Mouse (Mus musculus): ENCODE measurements around the gene Apeh.

GRCm38 (mm10) chr9:108125731-108126130 is 31.3 kb upstream of the Apeh start:
- no peak for TF ChIP-seq ZC3H11A (IDR thresholded peaks at IDR 0.05; ENCODE audit: low read depth, low read length)
- TF ChIP-seq POLR2A (IDR thresholded peaks at IDR 0.05; ENCODE audit: control insufficient read depth in 1 of 2, insufficient read depth in 1 of 2, low read depth in 1 of 2, low read length in 2 of 2, poor library complexity in 1 of 2): no peak
- TF ChIP-seq CTCF (IDR thresholded peaks at IDR 0.05 in 2 of 3, conservative IDR thresholded peaks at IDR 0.05 in 1 of 3; ENCODE audit: control insufficient read depth in 1 of 3, insufficient read depth in 1 of 3, low read depth in 2 of 3, low read length in 3 of 3, poor library complexity in 1 of 3, severe bottlenecking in 1 of 3): no peak
- no peak for TF ChIP-seq MAFK (IDR thresholded peaks at IDR 0.05; ENCODE audit: borderline replicate concordance, low read depth, low read length)
